Mouse (Mus musculus) CH12.LX (cell line): ENCODE measurements at regions not wholly inside any gene's neighbourhood (a gene's known extent, or its start where the extent isn't known, plus 50 kb on each side); places are given as distances from the start of the nearest gene placed in this dataset.

Experiments used
- BHLHE40 ChIP-seq: IDR thresholded peaks from 2 replicates; pipeline ENCODE4 v1.6.1; 2011; ENCODE audit warnings: mild to moderate bottlenecking, low read depth, low read length, improper control_type of control experiment
- CHD2 ChIP-seq: IDR thresholded peaks from 2 replicates; pipeline ENCODE4 v1.6.1; 2011; ENCODE audit warnings: low read length, improper control_type of control experiment
- CTCF ChIP-seq, 2 experiments: IDR thresholded peaks in 1 of 2; conservative IDR thresholded peaks in 1 of 2; 2 replicates each; pipeline ENCODE4 v1.5.1; 2011 to 2012; ENCODE audit warnings: low read depth in 2 of 2, low read length in 2 of 2, improper control_type of control experiment in 1 of 2, inconsistent platforms in 1 of 2, mild to moderate bottlenecking in 1 of 2, moderate library complexity in 1 of 2
- IRF4 ChIP-seq: IDR thresholded peaks from 2 replicates; pipeline ENCODE4 v1.6.1; 2014; ENCODE audit warnings: low read depth, mild to moderate bottlenecking, inconsistent platforms, low read length, improper control_type of control experiment
- JUN ChIP-seq: IDR thresholded peaks from 2 replicates; pipeline ENCODE4 v1.6.1; 2011; ENCODE audit warnings: low read depth, mild to moderate bottlenecking, low read length, improper control_type of control experiment, moderate library complexity; ENCODE audit not compliant: insufficient read depth
- JUND ChIP-seq: conservative IDR thresholded peaks from 2 replicates; pipeline ENCODE4 v1.6.1; 2011; ENCODE audit warnings: low read depth, low read length, improper control_type of control experiment
- MAX ChIP-seq: IDR thresholded peaks from 2 replicates; pipeline ENCODE4 v1.6.1; 2011; ENCODE audit warnings: low read length, improper control_type of control experiment
- MEF2A ChIP-seq: IDR thresholded peaks from 2 replicates; pipeline ENCODE4 v1.6.1; 2014; ENCODE audit warnings: low read depth, mild to moderate bottlenecking, inconsistent platforms, low read length, improper control_type of control experiment, borderline replicate concordance
- POLR2A ChIP-seq: IDR thresholded peaks from 2 replicates; pipeline ENCODE4 v1.6.1; 2011; ENCODE audit warnings: low read depth, mild to moderate bottlenecking, improper control_type of control experiment, low read length
- RCOR1 ChIP-seq: conservative IDR thresholded peaks from 2 replicates; pipeline ENCODE4 v1.6.1; 2012; ENCODE audit warnings: low read depth, mild to moderate bottlenecking, inconsistent platforms, low read length, improper control_type of control experiment
- ZKSCAN1 ChIP-seq: IDR thresholded peaks from 2 replicates; pipeline ENCODE4 v1.6.1; 2012; ENCODE audit warnings: low read depth, inconsistent platforms, low read length, improper control_type of control experiment, borderline replicate concordance

GRCm38 (mm10) chr5:119981111-119981807 is 135.0 kb upstream of the Rbm19 start:
- TF ChIP-seq POLR2A (no peak), BHLHE40 (no peak), JUND (no peak), MAX (no peak), CTCF (conservative IDR thresholded peaks at IDR 0.05 in 1 of 2, IDR thresholded peaks at IDR 0.05 in 1 of 2; ENCODE audit: low read depth in 2 of 2, low read length in 2 of 2) (no peak), CHD2 (no peak), IRF4 (no peak), MEF2A (no peak), RCOR1 (no peak), JUN (no peak), ZKSCAN1 (no peak)
